Mouse (Mus musculus) midbrain, embryonic 13.5 days (tissue): ENCODE data around the gene Pyroxd2. TPM values are rescaled to one million over a fixed set of nuclear protein-coding genes. Genes with fewer than 3 reads are reported as not detected.
"Not testable (repeated sequence)": the region's sequence is repeated elsewhere in the genome, so short reads cannot be mapped to it uniquely, and the experiment has no call there.

ENCODE experiments used
- ATAC-seq: fragments of 200-750 bp; cut with Nextera tagmentation; 2 replicates; pipeline ENCODE4 v1.8.0; 2017; ENCODE audit warnings: mild to moderate bottlenecking, moderate TSS enrichment, moderate library complexity
- H3K27ac ChIP-seq: fragments of 300-500 bp; sonication (generic); 2 replicates; pipeline ENCODE4 v1.5.1; 2015; ENCODE audit warnings: inconsistent platforms, mild to moderate bottlenecking, moderate library complexity
- H3K27me3 ChIP-seq: fragments of 300-500 bp; sonication (generic); 2 replicates; pipeline ENCODE4 v1.6.1; 2015; ENCODE audit warnings: mild to moderate bottlenecking, inconsistent platforms
- H3K36me3 ChIP-seq: fragments of 300-500 bp; sonication (generic); 2 replicates; pipeline ENCODE4 v1.6.1; 2015; ENCODE audit warnings: mild to moderate bottlenecking, inconsistent platforms
- H3K4me1 ChIP-seq: fragments of 300-500 bp; sonication (generic); replicated peaks from 2 replicates; pipeline ENCODE4 v1.6.1; 2015; ENCODE audit warnings: inconsistent platforms
- H3K4me2 ChIP-seq: fragments of 300-500 bp; sonication (generic); replicated peaks from 2 replicates; pipeline ENCODE4 v1.6.1; 2015; ENCODE audit warnings: moderate library complexity, mild to moderate bottlenecking, inconsistent platforms
- H3K4me3 ChIP-seq: fragments of 300-500 bp; sonication (generic); replicated peaks from 2 replicates; pipeline ENCODE4 v1.5.1; 2015; ENCODE audit warnings: mild to moderate bottlenecking, inconsistent platforms
- H3K9ac ChIP-seq: fragments of 300-500 bp; sonication (generic); replicated peaks from 2 replicates; pipeline ENCODE4 v1.6.1; 2015; ENCODE audit warnings: mild to moderate bottlenecking, inconsistent platforms
- H3K9me3 ChIP-seq: fragments of 300-500 bp; sonication (generic); 2 replicates; pipeline ENCODE4 v1.6.1; 2016; ENCODE audit warnings: mild to moderate bottlenecking, inconsistent platforms
- WGBS: fragments of 180-500 bp; shearing (Covaris S2); methylation state at CpG from one replicate; pipeline ENCODE4 v1.1.7; 2015; 5-methylcytosine and 5-hydroxymethylcytosine counted together
- polyA plus RNA-seq: library from polyadenylated mRNA; unstranded; fragments of >200 nt; fragmentation: Nextera tagmentation; extraction: Ambion mirVana; gene quantifications from 2 replicates; pipeline ENCODE4 v1.2.1, GENCODE M21; 2015

The Pyroxd2 gene
- polyA plus RNA-seq, 1 experiment from 2014 or later = 1.6 TPM

DNA sequence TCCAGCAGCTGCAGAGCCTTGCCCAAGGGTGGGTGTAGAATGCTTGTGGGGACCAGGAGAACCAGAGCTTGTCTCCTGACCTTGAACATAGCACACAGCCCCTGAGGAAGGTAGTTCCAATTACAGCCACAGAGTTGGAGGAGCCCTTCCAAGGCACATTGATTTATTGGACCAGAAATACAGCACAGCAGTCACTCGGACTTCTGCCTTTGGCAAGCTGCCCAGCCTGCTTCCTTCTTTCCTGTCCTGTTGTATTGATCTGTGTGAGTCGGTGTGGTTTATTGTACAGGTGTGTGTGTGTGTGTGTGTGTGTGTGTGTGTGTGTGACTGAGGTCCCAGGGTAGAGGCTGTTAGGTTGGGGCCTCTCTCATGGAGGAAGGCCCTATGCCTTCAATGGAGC, 30.1 kb downstream of the Pyroxd2 start:
- Histone ChIP-seq H3K9me3 (no peaks in the 10 kb centered on the region), H3K4me1 (no peaks in the 10 kb centered on the region), H3K27ac (no peak overlapping the region), H3K4me2 (no peak overlapping the region), H3K27me3 (no peaks in the 10 kb centered on the region), H3K36me3 (no peaks in the 10 kb centered on the region), H3K9ac (no peak overlapping the region), H3K4me3 (no peak overlapping the region)
- 46% methylated on average over 2 of the region's 2 CpGs for WGBS
- no peak for ATAC-seq

DNA sequence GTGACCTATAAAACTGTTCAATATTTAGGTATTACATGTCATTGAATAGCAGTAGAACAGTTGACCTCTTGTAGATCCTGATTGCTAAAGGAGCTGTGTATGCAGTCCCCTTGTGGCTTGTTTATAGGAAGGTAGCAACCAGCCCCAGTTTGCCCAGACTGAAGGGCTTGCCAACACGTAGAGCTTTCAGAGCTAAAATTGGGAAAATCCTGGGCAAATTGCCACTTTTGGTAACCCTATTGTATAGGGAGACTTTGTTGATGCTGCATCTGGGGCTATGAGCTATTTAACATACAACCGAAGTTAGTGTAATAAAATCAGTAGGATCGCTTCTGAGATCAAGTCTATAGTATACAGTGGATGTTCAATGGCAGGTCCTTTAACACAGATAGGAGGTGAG, 34.5 kb downstream of the Pyroxd2 start:
- no peaks in the 10 kb centered on the region for H3K36me3 ChIP-seq
- ATAC-seq = no peak
- H3K4me1 ChIP-seq = no peaks in the 10 kb centered on the region
- no peak overlapping the region for H3K27ac ChIP-seq
- no peaks in the 10 kb centered on the region for H3K27me3 ChIP-seq
- no peak overlapping the region for H3K4me2 ChIP-seq
- no peak overlapping the region for H3K9ac ChIP-seq
- H3K4me3 ChIP-seq = no peak overlapping the region
- no peaks in the 10 kb centered on the region for H3K9me3 ChIP-seq
- 83% methylated on average over 3 of the region's 3 CpGs for WGBS

GRCm38 (mm10) chr19:42717668-42718067, 34.9 kb downstream of the Pyroxd2 start:
- Histone ChIP-seq H3K9me3 (no peaks in the 10 kb centered on the region), H3K4me2 (no peak overlapping the region), H3K4me1 (no peaks in the 10 kb centered on the region), H3K36me3 (no peaks in the 10 kb centered on the region), H3K9ac (no peak overlapping the region), H3K27ac (no peak overlapping the region), H3K27me3 (no peaks in the 10 kb centered on the region), H3K4me3 (no peak overlapping the region)
- ATAC-seq = no peak
- 86% methylated on average over 5 of the region's 5 CpGs for WGBS

DNA sequence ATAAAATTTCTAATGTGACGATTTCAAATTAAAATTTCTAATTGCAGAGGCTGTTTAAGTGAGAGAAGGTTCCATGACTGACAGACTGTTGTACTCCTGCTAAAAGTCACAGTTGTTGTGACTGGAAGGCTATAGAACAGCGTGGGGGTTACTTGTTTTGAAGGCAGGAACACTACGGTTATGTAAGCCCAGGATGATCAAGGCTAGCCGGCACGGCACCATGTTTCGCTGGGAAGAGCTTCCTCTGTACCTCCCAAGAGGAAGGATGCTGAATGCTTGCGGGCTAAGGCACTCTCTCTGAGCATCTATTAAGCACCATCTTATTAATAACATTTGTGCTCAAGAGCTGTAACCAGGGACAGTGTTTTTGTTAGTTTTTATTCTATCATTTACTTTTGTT, 36.1 kb downstream of the Pyroxd2 start:
- ATAC-seq = no peak
- H3K27ac ChIP-seq = no peak overlapping the region
- H3K27me3 ChIP-seq = no peaks in the 10 kb centered on the region
- no peaks in the 10 kb centered on the region for H3K4me1 ChIP-seq
- H3K9me3 ChIP-seq = no peaks in the 10 kb centered on the region
- 75% methylated on average over 7 of the region's 7 CpGs for WGBS
- no peaks in the 10 kb centered on the region for H3K36me3 ChIP-seq
- no peak overlapping the region for H3K9ac ChIP-seq
- H3K4me2 ChIP-seq = no peak overlapping the region
- no peak overlapping the region for H3K4me3 ChIP-seq

- Histone ChIP-seq H3K27ac (no peak overlapping the region), H3K36me3 (no peaks in the 10 kb centered on the region)
- 90% methylated on average over 9 of the region's 9 CpGs for WGBS
Observed at GRCm38 (mm10) chr19:42713770-42714169, 38.8 kb downstream of the Pyroxd2 start.

GRCm38 (mm10) chr19:42699426-42699825, 53.1 kb downstream of the Pyroxd2 start:
- Histone ChIP-seq H3K36me3 (no peaks in the 10 kb centered on the region), H3K9ac (no peak overlapping the region), H3K27me3 (no peaks in the 10 kb centered on the region), H3K4me3 (no peak overlapping the region), H3K9me3 (no peaks in the 10 kb centered on the region), H3K27ac (no peak overlapping the region), H3K4me1 (peaks cover 15% of the 10 kb centered on the region; the same call in 1 of the 2 replicates), H3K4me2 (no peak overlapping the region)
- 93% methylated on average over 4 of the region's 10 CpGs for WGBS
- no peak for ATAC-seq

More at GRCm38 (mm10) chr19:42713770-42714169, 38.8 kb downstream of the Pyroxd2 start:
- no peak overlapping the region for H3K4me2 ChIP-seq
- ATAC-seq = no peak
- no peak overlapping the region for H3K4me3 ChIP-seq
- H3K9me3 ChIP-seq = no peaks in the 10 kb centered on the region
- no peaks in the 10 kb centered on the region for H3K4me1 ChIP-seq
- H3K9ac ChIP-seq = no peak overlapping the region
- no peaks in the 10 kb centered on the region for H3K27me3 ChIP-seq

GRCm38 (mm10) chr19:42698576-42698975, 54.0 kb downstream of the Pyroxd2 start:
- no peak overlapping the region for H3K4me3 ChIP-seq

DNA sequence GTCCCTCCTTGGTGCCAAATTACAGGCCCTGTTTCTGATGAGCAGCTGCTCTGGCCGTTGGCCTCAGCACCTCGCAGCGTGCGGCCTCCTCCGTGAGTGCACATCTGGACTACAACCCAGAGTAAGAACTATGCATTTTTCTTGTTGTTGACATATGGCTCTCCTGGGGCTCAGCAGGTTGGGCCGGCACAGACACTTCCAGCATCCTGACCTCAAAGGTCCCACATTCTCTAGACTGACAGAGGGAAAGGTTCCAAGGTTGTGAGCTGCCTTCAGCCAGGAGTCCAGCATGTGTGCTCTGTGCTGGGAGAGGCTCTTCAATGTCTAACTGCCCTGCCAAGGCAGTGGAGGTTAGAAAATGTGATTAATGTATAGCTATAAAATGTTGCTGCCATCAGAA, 55.2 kb downstream of the Pyroxd2 start:
- Histone ChIP-seq H3K27me3 (no peaks in the 10 kb centered on the region), H3K9me3 (no peaks in the 10 kb centered on the region), H3K27ac (no peak overlapping the region), H3K4me1 (peaks cover 16% of the 10 kb centered on the region; the same call in 1 of the 2 replicates), H3K36me3 (no peaks in the 10 kb centered on the region), H3K4me2 (no peak overlapping the region), H3K9ac (no peak overlapping the region), H3K4me3 (no peak overlapping the region)
- 84% methylated on average over 6 of the region's 6 CpGs for WGBS
- ATAC-seq = no peak

More at GRCm38 (mm10) chr19:42698576-42698975, 54.0 kb downstream of the Pyroxd2 start:
- H3K27me3 ChIP-seq = no peaks in the 10 kb centered on the region
- H3K9ac ChIP-seq = no peak overlapping the region
- no peaks in the 10 kb centered on the region for H3K36me3 ChIP-seq
- peaks cover 16% of the 10 kb centered on the region; the same call in 1 of the 2 replicates for H3K4me1 ChIP-seq
- H3K9me3 ChIP-seq = no peaks in the 10 kb centered on the region
- no peak overlapping the region for H3K27ac ChIP-seq
- H3K4me2 ChIP-seq = no peak overlapping the region
- ATAC-seq = no peak
- WGBS = 74% methylated on average over 2 of the region's 2 CpGs

DNA sequence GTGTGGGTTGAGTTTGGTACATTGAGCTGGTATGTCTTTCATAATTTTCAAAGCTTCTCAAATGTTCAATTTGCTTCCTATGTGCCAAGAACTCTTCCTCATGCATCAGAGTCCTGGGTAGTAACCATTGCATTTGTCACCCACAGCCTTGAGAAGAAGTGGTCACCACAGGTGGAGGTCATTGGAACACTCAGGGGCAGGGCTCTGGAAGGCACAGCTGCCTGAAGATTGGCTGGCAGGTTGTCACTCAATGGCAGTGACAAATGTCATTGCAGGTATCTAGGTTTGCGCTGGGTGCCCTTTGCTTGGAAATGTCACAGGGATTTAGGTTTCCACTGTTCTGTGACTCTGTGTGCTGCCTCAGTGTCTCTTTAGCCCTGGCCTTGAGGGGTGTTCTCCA, 62.3 kb downstream of the Pyroxd2 start:
- Histone ChIP-seq H3K4me2 (no peak overlapping the region), H3K9ac (no peak overlapping the region), H3K9me3 (no peaks in the 10 kb centered on the region), H3K36me3 (no peaks in the 10 kb centered on the region), H3K27me3 (peaks cover 4% of the 10 kb centered on the region; the same call in 1 of the 2 replicates), H3K4me1 (peaks cover 5% of the 10 kb centered on the region; the same call in 1 of the 2 replicates), H3K27ac (no peak overlapping the region), H3K4me3 (no peak overlapping the region)
- ATAC-seq = no peak
- WGBS = 89% methylated on average over 1 of the region's 1 CpGs

DNA sequence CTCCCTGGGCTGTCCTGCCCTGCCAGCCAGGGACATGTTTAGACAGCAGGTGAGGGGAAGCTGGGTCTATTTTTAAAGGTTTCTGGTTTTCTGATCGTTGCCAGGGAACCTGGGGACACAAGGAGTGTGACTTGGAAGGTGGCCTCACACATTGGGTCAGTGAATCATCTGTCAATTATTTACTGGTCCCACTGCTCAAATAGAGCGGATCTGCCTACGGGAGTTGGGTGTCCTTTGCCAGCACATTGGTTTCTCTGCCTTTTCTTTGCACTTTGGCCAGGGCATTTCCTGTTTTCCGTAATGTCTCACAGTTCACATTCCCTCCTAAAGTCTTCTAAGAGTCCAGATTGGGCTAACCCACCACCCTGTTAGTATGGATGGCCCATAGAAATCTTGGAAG, 62.8 kb downstream of the Pyroxd2 start:
- Histone ChIP-seq H3K4me1 (peaks cover 5% of the 10 kb centered on the region; the same call in 1 of the 2 replicates), H3K9me3 (no peaks in the 10 kb centered on the region), H3K36me3 (no peaks in the 10 kb centered on the region), H3K4me2 (no peak overlapping the region), H3K27me3 (peaks cover 4% of the 10 kb centered on the region; the same call in 1 of the 2 replicates), H3K4me3 (no peak overlapping the region), H3K9ac (no peak overlapping the region), H3K27ac (no peak overlapping the region)
- 88% methylated on average over 4 of the region's 4 CpGs for WGBS
- ATAC-seq = no peak

DNA sequence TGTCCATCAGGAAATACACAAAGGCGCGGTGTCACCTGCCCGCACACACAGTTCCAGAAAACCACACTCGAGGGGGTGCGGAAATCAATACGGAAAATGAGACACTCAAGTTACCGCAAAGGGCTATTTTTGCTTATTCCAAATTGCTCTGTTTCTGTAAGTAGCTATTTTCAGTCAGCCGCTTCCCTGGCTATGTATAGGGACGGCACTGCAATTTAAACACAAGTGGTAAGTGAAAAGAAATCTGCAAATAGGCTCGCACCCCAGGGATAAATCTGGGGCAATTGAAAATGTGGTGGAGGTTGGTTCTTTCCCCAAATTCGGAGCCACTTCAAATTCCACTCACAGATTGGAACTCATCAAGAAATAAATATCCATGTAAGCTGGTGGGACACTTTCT, 63.3 kb downstream of the Pyroxd2 start:
- no peaks in the 10 kb centered on the region for H3K9me3 ChIP-seq

DNA sequence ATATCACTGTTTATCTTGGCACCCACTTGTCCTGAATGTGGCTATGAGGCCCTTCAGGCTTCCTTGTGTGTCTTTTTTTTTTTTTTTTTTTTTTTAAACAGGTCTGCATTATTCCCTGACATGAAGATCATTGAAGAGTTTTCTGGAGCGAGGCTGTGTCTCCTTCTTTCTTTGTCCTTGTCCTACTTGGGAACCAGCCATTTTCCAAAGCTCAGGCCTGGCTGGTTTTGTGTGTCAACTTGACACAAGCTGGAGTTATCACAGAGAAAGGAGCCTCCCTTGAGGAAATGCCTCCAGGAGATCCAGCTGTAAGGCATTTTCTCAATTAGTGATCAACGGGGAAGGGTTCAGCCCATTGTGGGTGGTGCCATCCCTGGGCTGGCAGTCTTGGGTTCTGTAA, 69.8 kb downstream of the Pyroxd2 start:
- not testable (repeated sequence) for H3K36me3 ChIP-seq, H3K4me3 ChIP-seq, H3K4me1 ChIP-seq, ATAC-seq, H3K9me3 ChIP-seq, H3K9ac ChIP-seq, H3K27me3 ChIP-seq, H3K4me2 ChIP-seq, H3K27ac ChIP-seq
- WGBS = 62% methylated on average over 2 of the region's 2 CpGs

More for the DNA sequence above, 63.3 kb downstream of the Pyroxd2 start:
- H3K4me1 ChIP-seq = no peaks in the 10 kb centered on the region; the same call in 1 of the 2 replicates
- no peak for ATAC-seq
- H3K4me3 ChIP-seq = no peak overlapping the region
- H3K27me3 ChIP-seq = peaks cover 4% of the 10 kb centered on the region; the same call in 1 of the 2 replicates
- WGBS = 88% methylated on average over 11 of the region's 11 CpGs
- no peak overlapping the region for H3K4me2 ChIP-seq
- no peak overlapping the region for H3K27ac ChIP-seq
- no peak overlapping the region for H3K9ac ChIP-seq
- H3K36me3 ChIP-seq = no peaks in the 10 kb centered on the region

- Histone ChIP-seq H3K4me2 (no peak overlapping the region), H3K4me3 (no peak overlapping the region), H3K9ac (no peak overlapping the region), H3K4me1 (peaks cover 7% of the 10 kb centered on the region), H3K9me3 (no peaks in the 10 kb centered on the region), H3K36me3 (no peaks in the 10 kb centered on the region), H3K27me3 (0 out of 2 replicates have a peak, but pooled peaks cover 4% of the 10 kb centered on the region), H3K27ac (no peak overlapping the region)
- no peak for ATAC-seq
- 72% methylated on average over 10 of the region's 10 CpGs for WGBS
Observed at GRCm38 (mm10) chr19:42678191-42678590, 74.4 kb downstream of the Pyroxd2 start.
